Mouse (Mus musculus) brain, embryonic 14.5 days (tissue): ENCODE results near the gene Bank1.

Experiments
- CTCF ChIP-seq: fragments of 200-500 bp; IDR thresholded peaks from 2 replicates; pipeline ENCODE4 v1.5.1; 2012; ENCODE audit warnings: inconsistent platforms, mild to moderate bottlenecking, moderate library complexity, borderline replicate concordance; ENCODE audit not compliant: insufficient read depth, insufficient read length; ENCODE audit errors: extremely low read depth
- POLR2A ChIP-seq: fragments of 200-500 bp; IDR thresholded peaks from 2 replicates; pipeline ENCODE4 v1.6.1; 2012; ENCODE audit warnings: mild to moderate bottlenecking, inconsistent platforms, borderline replicate concordance; ENCODE audit not compliant: poor library complexity, insufficient read depth, insufficient read length, severe bottlenecking; ENCODE audit errors: extremely low read depth

GRCm38 (mm10) chr3:136084066-136084465, 241.8 kb downstream of the Bank1 start:
- TF ChIP-seq CTCF (no peak), POLR2A (no peak)
